Mouse (Mus musculus) limb, embryonic 14.5 days (tissue): ENCODE data around the gene Hoxc10. TPM values are rescaled to one million over a fixed set of nuclear protein-coding genes. Genes with fewer than 3 reads are reported as not detected.
A peak's percentile ranks its signal among the peaks of the same experiment; 100 is the strongest.

ENCODE experiments used
- ATAC-seq: fragments of 200-750 bp; cut with Nextera tagmentation; 2 replicates; pipeline ENCODE4 v1.8.0; 2017; ENCODE audit warnings: low read depth, moderate number of reproducible peaks, moderate TSS enrichment; ENCODE audit not compliant: low FRiP score
- DNase-seq: peaks from one replicate; pipeline ENCODE4 v3.0.0-alpha.2; 2015; ENCODE audit warnings: low spot score
- H3K27ac ChIP-seq: fragments of 300-500 bp; sonication (generic); replicated peaks from 2 replicates; pipeline ENCODE4 v1.5.1; 2014; ENCODE audit warnings: low read depth, mild to moderate bottlenecking, low read length, moderate library complexity, mixed read lengths
- H3K27me3 ChIP-seq: fragments of 300-500 bp; sonication (generic); 2 replicates; pipeline ENCODE4 v1.6.1; 2014; ENCODE audit warnings: low read length, mixed read lengths; ENCODE audit not compliant: control insufficient read depth, insufficient read depth
- H3K36me3 ChIP-seq: fragments of 300-500 bp; sonication (generic); 2 replicates; pipeline ENCODE4 v1.6.1; 2014; ENCODE audit warnings: mild to moderate bottlenecking, low read length, moderate library complexity, mixed read lengths; ENCODE audit not compliant: control insufficient read depth, insufficient read depth
- H3K4me1 ChIP-seq: fragments of 300-500 bp; sonication (generic); 2 replicates; pipeline ENCODE4 v1.6.1; 2014; ENCODE audit warnings: antibody characterized with exemption, low read length, mixed read lengths; ENCODE audit not compliant: control insufficient read depth, insufficient read depth
- H3K4me2 ChIP-seq: fragments of 300-500 bp; sonication (generic); replicated peaks from 2 replicates; pipeline ENCODE4 v1.6.1; 2014; ENCODE audit warnings: low read depth, mild to moderate bottlenecking, low read length, moderate library complexity; ENCODE audit not compliant: severe bottlenecking
- H3K4me3 ChIP-seq: fragments of 300-500 bp; sonication (generic); replicated peaks from 2 replicates; pipeline ENCODE4 v1.5.1; 2014; ENCODE audit warnings: low read length
- H3K9ac ChIP-seq: fragments of 300-500 bp; sonication (generic); 2 replicates; pipeline ENCODE4 v1.6.1; 2014; ENCODE audit warnings: mild to moderate bottlenecking, low read depth, low read length, moderate library complexity; ENCODE audit not compliant: severe bottlenecking
- H3K9me3 ChIP-seq: fragments of 300-500 bp; sonication (generic); 2 replicates; pipeline ENCODE4 v1.6.1; 2016; ENCODE audit warnings: low read length; ENCODE audit not compliant: control insufficient read depth
- POLR2A ChIP-seq: fragments of 200-500 bp; IDR thresholded peaks from 2 replicates; pipeline ENCODE4 v1.8.0; 2012; ENCODE audit warnings: inconsistent platforms, mild to moderate bottlenecking, moderate library complexity, borderline replicate concordance; ENCODE audit not compliant: insufficient read depth, insufficient read length; ENCODE audit errors: extremely low read depth
- WGBS: fragments of 180-500 bp; shearing (Covaris S2); extraction: QIAGEN DNeasy Blood & Tissue Kit; methylation state at CpG from one replicate; pipeline ENCODE4 v1.1.7; 2014; 5-methylcytosine and 5-hydroxymethylcytosine counted together
- polyA plus RNA-seq, 2 experiments: library from polyadenylated mRNA; depleted of rRNA in 1 of 2; stranded (reverse) in 1 of 2; unstranded in 1 of 2; fragments of >200 nt; fragmentation: Nextera tagmentation in 1 of 2; extraction: Ambion mirVana in 1 of 2; gene quantifications; 2 replicates each; pipeline versions ENCODE4 v1.2.1 to v1.2.3; 2012 to 2014

The Hoxc10 gene
- polyA plus RNA-seq, 2 experiments, result 5.8 to 14.3 TPM

DNA sequence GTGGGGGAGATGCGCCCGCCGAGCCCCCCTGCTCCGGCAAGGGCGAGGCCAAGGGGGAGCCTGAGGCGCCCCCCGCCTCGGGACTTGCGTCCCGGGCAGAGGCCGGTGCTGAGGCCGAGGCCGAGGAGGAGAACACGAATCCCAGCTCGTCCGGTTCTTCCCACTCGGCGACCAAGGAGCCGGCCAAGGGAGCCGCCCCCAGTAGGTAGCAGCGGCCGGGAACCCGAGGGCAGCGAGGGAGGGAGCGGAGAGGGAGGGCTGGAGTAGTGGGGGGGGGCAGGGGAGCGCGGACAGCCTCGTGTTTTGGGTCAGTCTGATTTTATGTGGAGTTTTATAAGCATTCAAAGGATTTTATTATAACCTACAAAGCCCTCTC is 11.6 kb upstream of the Hoxc10 start:
- H3K9ac ChIP-seq, result peak overlapping the region; percentile 70
- peaks cover 6% of the 10 kb centered on the region; the same call in 1 of the 2 replicates for H3K4me1 ChIP-seq
- peak overlapping the region; percentile 44 for H3K4me3 ChIP-seq
- peak overlapping the region; percentile 71 for H3K27ac ChIP-seq
- H3K36me3 ChIP-seq, result no peaks in the 10 kb centered on the region
- no peak for TF ChIP-seq POLR2A
- DNase-seq, result no peak
- no peak for ATAC-seq
- WGBS, result 2% methylated on average over 22 of the region's 28 CpGs
- peaks cover 85% of the 10 kb centered on the region for H3K27me3 ChIP-seq
- peak overlapping the region; percentile 39 for H3K4me2 ChIP-seq
- H3K9me3 ChIP-seq, result no peaks in the 10 kb centered on the region

DNA sequence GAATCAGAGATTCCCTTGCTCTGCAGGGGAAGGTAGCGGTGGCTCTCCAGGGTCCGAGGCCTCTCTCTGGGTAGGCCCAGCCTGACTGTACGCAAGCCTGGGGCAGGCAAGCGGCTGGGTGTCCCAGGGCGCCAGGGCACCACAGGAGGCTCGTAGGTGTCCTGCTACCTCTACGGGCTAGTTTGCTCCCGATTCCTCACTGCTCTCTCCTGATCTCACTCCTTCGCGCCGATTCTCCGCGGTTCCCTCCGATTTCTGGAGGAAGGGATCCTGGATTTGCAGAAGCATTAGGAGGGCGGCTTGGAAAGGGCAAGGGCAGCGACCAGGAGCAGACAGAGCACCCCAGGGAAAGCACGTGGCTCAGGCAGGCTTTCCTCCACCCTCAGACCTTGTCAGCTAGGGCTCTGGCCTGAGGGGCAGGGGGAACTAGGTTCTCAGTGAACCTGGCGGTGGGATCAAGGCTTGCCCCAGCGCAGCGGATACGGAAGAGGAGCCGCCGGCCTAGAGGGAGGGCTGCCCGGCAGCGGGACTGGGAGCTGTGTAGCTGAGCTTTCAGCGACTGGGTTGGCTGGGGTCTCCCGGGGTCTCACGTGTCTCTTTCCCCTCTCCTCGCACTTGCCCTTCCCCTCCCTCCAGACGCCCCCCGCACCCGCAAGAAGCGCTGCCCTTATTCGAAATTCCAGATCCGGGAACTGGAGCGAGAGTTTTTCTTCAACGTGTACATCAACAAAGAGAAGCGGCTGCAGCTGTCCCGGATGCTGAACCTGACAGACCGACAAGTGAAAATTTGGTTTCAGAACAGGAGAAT is 10.6 kb upstream of the Hoxc10 start:
- DNase-seq, result no peak
- ATAC-seq, result no peak
- no peak for TF ChIP-seq POLR2A
- H3K9me3 ChIP-seq, result no peaks in the 10 kb centered on the region
- no peaks in the 10 kb centered on the region for H3K36me3 ChIP-seq
- 0 out of 2 replicates have a peak overlapping the region, but pooled peaks have one; percentile 52 for H3K27ac ChIP-seq
- H3K27me3 ChIP-seq, result peaks cover 85% of the 10 kb centered on the region
- peaks cover 10% of the 10 kb centered on the region; the same call in 1 of the 2 replicates for H3K4me1 ChIP-seq
- under 1% methylated on average over 28 of the region's 40 CpGs for WGBS
- H3K9ac ChIP-seq, result peak overlapping the region; percentile 70
- H3K4me3 ChIP-seq, result peak overlapping the region; percentile 44
- peak overlapping the region; percentile 39 for H3K4me2 ChIP-seq

DNA sequence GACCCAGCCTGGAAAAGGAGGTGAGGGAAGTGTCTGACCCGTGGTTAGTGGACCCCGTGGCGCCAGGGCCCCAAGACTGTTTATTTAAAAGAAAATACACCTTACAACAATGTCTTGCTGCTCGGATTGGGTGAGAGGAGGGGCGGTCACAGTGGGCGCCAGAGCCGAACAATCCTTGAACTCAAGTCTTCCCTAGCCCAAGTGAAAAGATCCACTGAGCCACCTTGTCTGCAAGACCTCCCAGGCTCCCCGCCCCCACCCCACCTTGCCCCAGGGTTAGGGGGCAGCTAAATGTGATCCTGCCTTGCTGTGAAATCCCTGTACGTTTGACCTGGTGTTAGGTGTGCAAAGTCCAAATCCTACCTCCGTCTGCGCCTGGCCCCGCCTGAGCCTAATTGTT is 9.7 kb upstream of the Hoxc10 start:
- no peak for TF ChIP-seq POLR2A
- Histone ChIP-seq H3K4me1 (peaks cover 12% of the 10 kb centered on the region; the same call in 1 of the 2 replicates), H3K27ac (no peak overlapping the region), H3K36me3 (no peaks in the 10 kb centered on the region), H3K4me3 (peak overlapping the region; percentile 44; the same call in 1 of the 2 replicates), H3K4me2 (peak overlapping the region; percentile 39), H3K27me3 (peaks cover 91% of the 10 kb centered on the region), H3K9ac (peak overlapping the region; percentile 70; the same call in 1 of the 2 replicates), H3K9me3 (no peaks in the 10 kb centered on the region)
- DNase-seq, result no peak
- no peak for ATAC-seq
- 8% methylated on average over 12 of the region's 12 CpGs for WGBS

DNA sequence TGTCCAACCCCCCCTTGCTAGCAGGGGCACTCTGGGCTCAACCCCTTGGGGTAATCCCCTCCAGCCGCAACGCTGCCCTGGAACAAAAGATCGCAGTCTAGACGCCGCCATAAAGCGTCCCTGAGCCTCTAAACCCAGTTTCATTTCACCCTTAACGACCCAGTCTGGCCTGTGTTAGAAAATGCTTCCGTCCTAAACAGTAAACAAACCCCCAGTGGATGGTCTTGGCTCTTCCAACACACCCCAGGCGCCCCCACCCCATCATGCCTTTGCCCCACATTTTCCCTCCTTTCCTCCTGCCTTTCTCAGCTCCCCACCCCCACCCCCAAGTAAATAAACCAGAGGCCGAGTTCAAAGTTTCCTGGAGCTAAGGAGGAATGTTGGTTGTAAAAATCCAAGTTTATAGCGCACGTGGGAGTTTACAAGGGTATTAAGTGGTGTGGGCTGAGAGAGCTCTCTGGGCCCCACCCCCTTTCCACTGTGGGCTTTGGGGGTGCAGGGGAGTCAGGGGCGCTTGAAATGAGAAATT is 6.9 kb upstream of the Hoxc10 start:
- H3K27me3 ChIP-seq, result peaks cover 89% of the 10 kb centered on the region
- 0 out of 2 replicates have a peak overlapping the region, but pooled peaks have one; percentile 3 for H3K9ac ChIP-seq
- H3K4me3 ChIP-seq, result peak overlapping the region; percentile 18; the same call in 1 of the 2 replicates
- H3K4me2 ChIP-seq, result peak overlapping the region; percentile 43
- H3K4me1 ChIP-seq, result peaks cover 12% of the 10 kb centered on the region; the same call in 1 of the 2 replicates
- no peaks in the 10 kb centered on the region for H3K36me3 ChIP-seq
- DNase-seq (peak; percentile 74), ATAC-seq (peak; percentile 42; the same call in 1 of the 2 replicates)
- no peak for TF ChIP-seq POLR2A
- H3K9me3 ChIP-seq, result no peaks in the 10 kb centered on the region
- peak overlapping the region; percentile 45 for H3K27ac ChIP-seq
- WGBS, result under 1% methylated on average over 13 of the region's 13 CpGs

DNA sequence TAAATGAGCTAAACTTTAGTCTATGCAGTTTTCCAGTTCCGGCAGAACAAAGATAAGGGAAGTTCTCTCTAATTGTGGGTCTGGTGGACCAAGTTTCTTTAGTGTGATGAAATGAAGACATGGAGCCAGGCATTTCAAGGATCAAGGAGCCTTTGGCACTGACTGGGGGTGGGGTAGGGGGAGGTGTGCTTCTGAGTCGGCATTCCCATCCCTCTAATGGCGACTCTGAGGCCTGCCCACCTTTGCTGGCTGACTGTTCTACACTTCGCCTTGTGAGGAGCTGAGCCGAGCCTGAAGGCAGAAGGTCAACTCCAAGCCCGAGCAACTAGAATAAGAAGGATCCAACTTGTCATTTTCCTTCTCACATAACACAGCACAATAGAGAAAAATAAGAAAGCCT is 4.9 kb upstream of the Hoxc10 start:
- H3K27ac ChIP-seq, result 0 out of 2 replicates have a peak overlapping the region, but pooled peaks have one; percentile 39
- peaks cover 90% of the 10 kb centered on the region for H3K27me3 ChIP-seq
- no peak for DNase-seq

More for the DNA sequence above, 4.9 kb upstream of the Hoxc10 start:
- TF ChIP-seq POLR2A, result no peak
- Histone ChIP-seq H3K4me1 (peaks cover 12% of the 10 kb centered on the region; the same call in 1 of the 2 replicates), H3K36me3 (no peaks in the 10 kb centered on the region), H3K4me2 (peak overlapping the region; percentile 29), H3K9ac (0 out of 2 replicates have a peak overlapping the region, but pooled peaks have one; percentile 21), H3K9me3 (no peaks in the 10 kb centered on the region), H3K4me3 (no peak overlapping the region)
- WGBS, result 4% methylated on average over 6 of the region's 6 CpGs
- ATAC-seq, result no peak
